Mouse (Mus musculus): ENCODE measurements around the gene Plk2.

Gene Plk2

GRCm38 (mm10) chr13:110412572-110413209 lies 17.8 kb downstream of the Plk2 start:
- DNase-seq, result no peak

- no peak for DNase-seq
Measured at GRCm38 (mm10) chr13:110418656-110419055, 23.8 kb downstream of the Plk2 start.

GRCm38 (mm10) chr13:110419640-110420039 lies 24.8 kb downstream of the Plk2 start:
- no peak for DNase-seq

GRCm38 (mm10) chr13:110422434-110422833 lies 27.6 kb downstream of the Plk2 start:
- DNase-seq, result no peak

- no peak for DNase-seq
Measured at GRCm38 (mm10) chr13:110425512-110426222, 30.8 kb downstream of the Plk2 start.

GRCm38 (mm10) chr13:110431388-110431787 lies 36.5 kb downstream of the Plk2 start:
- DNase-seq, result no peak

- no peak for DNase-seq
Measured at GRCm38 (mm10) chr13:110432062-110432566, 37.3 kb downstream of the Plk2 start.

GRCm38 (mm10) chr13:110432613-110433012 lies 37.8 kb downstream of the Plk2 start:
- DNase-seq, result no peak

- no peak for DNase-seq
Measured at GRCm38 (mm10) chr13:110436692-110437091, 41.8 kb downstream of the Plk2 start.

GRCm38 (mm10) chr13:110438624-110439023 lies 43.8 kb downstream of the Plk2 start:
- DNase-seq, result no peak

- no peak for DNase-seq
Measured at GRCm38 (mm10) chr13:110444335-110444734, 49.5 kb downstream of the Plk2 start.

- no peak for DNase-seq
Measured at GRCm38 (mm10) chr13:110444894-110445293, 50.0 kb downstream of the Plk2 start.

- no peak for DNase-seq
Measured at GRCm38 (mm10) chr13:110446434-110446833, 51.6 kb downstream of the Plk2 start.

- DNase-seq, result no peak
Measured at GRCm38 (mm10) chr13:110450056-110450455, 55.2 kb downstream of the Plk2 start.
